Mouse (Mus musculus): ENCODE data around the gene Ppp1r3d. TPM values are rescaled to one million over a fixed set of nuclear protein-coding genes. Genes with fewer than 3 reads are reported as not detected.

Gene Ppp1r3d
- 18.0 and 19.4 TPM in 2 replicates for polyA plus RNA-seq (2015; fragmentation: Nextera tagmentation; extraction: Ambion mirVana)

GRCm38 (mm10) chr2:178414261-178415149 is at the start of gene Ppp1r3d, which contains the start of gene Fam217b:
TSS of gene Ppp1r3d (minus strand) at chr2:178414472.
TSS of gene Fam217b (plus strand) at chr2:178414524.

GRCm38 (mm10) chr2:178430231-178430630 is 16.0 kb upstream of the Ppp1r3d start, which contains the start of gene Cdh26:
TSS of gene Cdh26 (plus strand) at chr2:178430531.

GRCm38 (mm10) chr2:178407053-178407815 is 7.0 kb downstream of the Ppp1r3d start, which contains the start of gene Sycp2:
TSS of gene Sycp2 (minus strand) at chr2:178407685.

Other genes with a start within 250 kb of the Ppp1r3d start
- gene Sycp2, start 6.8 kb downstream of the Ppp1r3d start, polyA plus RNA-seq (2015; fragmentation: Nextera tagmentation; extraction: Ambion mirVana) = 0.09 and 0.11 TPM in 2 replicates
- gene Fam217b, start 52 bp upstream of the Ppp1r3d start, polyA plus RNA-seq (2015; fragmentation: Nextera tagmentation; extraction: Ambion mirVana) = 3.3 and 3.7 TPM in 2 replicates
- 0.15 and 0.17 TPM in 2 replicates for gene Cdh26, start 16.1 kb upstream of the Ppp1r3d start, polyA plus RNA-seq (2015; fragmentation: Nextera tagmentation; extraction: Ambion mirVana)

All from skeletal muscle tissue, postnatal 0 days (tissue).